Mouse (Mus musculus): ENCODE measurements around the gene Zfp61.
A peak's percentile ranks its signal among the peaks of the same experiment; 100 is the strongest.

Zfp61 gene

GRCm38 (mm10) chr7:24300771-24301282 is at the start of gene Zfp61:
Gene Zfp61 (minus strand): TSS chr7:24301232.
- peak; percentile 29 for DNase-seq

- no peak for DNase-seq
These were observed 47.9 kb upstream of the Zfp61 start, which contains the start of gene Lypd5 for GRCm38 (mm10) chr7:24348896-24349295. Gene Lypd5 (plus strand): TSS chr7:24349196.

GRCm38 (mm10) chr7:24346444-24346843 is 45.4 kb upstream of the Zfp61 start:
- DNase-seq, result no peak

- peak; percentile 35 for DNase-seq
These were observed 42.8 kb upstream of the Zfp61 start for GRCm38 (mm10) chr7:24343701-24344272.

- DNase-seq, result no peak
These were observed 37.2 kb upstream of the Zfp61 start for GRCm38 (mm10) chr7:24338241-24338640.

GRCm38 (mm10) chr7:24335699-24336309 is 34.8 kb upstream of the Zfp61 start:
- DNase-seq, result peak; percentile 63

GRCm38 (mm10) chr7:24333304-24333986 is 32.4 kb upstream of the Zfp61 start, which contains the start of gene Tescl:
Gene Tescl (minus strand): TSS chr7:24333936.
- no peak for DNase-seq

GRCm38 (mm10) chr7:24327281-24327975 is 26.4 kb upstream of the Zfp61 start:
- DNase-seq, result no peak

GRCm38 (mm10) chr7:24326273-24327135 is 25.5 kb upstream of the Zfp61 start:
- peak; percentile 28 for DNase-seq

GRCm38 (mm10) chr7:24325675-24326128 is 24.7 kb upstream of the Zfp61 start:
- peak; percentile 72 for DNase-seq

GRCm38 (mm10) chr7:24325197-24325596 is 24.2 kb upstream of the Zfp61 start:
- no peak for DNase-seq

GRCm38 (mm10) chr7:24322593-24322992 is 21.6 kb upstream of the Zfp61 start:
- no peak for DNase-seq

GRCm38 (mm10) chr7:24318942-24319341 is 17.9 kb upstream of the Zfp61 start:
- DNase-seq, result no peak

GRCm38 (mm10) chr7:24316567-24317092 is 15.6 kb upstream of the Zfp61 start, which contains the start of gene Zfp94:
Gene Zfp94 (minus strand): TSS chr7:24316666.
- DNase-seq, result peak; percentile 98

- DNase-seq, result no peak
These were observed 14.9 kb upstream of the Zfp61 start for GRCm38 (mm10) chr7:24315726-24316566.

- no peak for DNase-seq
These were observed 1.1 kb downstream of the Zfp61 start for GRCm38 (mm10) chr7:24299823-24300481.

- peak; percentile 93 for DNase-seq
These were observed 1.9 kb downstream of the Zfp61 start for GRCm38 (mm10) chr7:24298973-24299708.

GRCm38 (mm10) chr7:24298635-24298972 is 2.4 kb downstream of the Zfp61 start:
- no peak for DNase-seq

GRCm38 (mm10) chr7:24297361-24298095 is 3.5 kb downstream of the Zfp61 start:
- DNase-seq, result no peak
